Mouse (Mus musculus) spleen, postnatal 36 days (tissue): Measurements from ENCODE around the gene Cideb.

Source experiments
- DNase-seq, 2 experiments: peaks; one replicate each; pipeline ENCODE4 v3.0.0; 2022; ENCODE audit warnings: low spot score in 2 of 2, mixed read lengths in 1 of 2

Gene Cideb

DNA sequence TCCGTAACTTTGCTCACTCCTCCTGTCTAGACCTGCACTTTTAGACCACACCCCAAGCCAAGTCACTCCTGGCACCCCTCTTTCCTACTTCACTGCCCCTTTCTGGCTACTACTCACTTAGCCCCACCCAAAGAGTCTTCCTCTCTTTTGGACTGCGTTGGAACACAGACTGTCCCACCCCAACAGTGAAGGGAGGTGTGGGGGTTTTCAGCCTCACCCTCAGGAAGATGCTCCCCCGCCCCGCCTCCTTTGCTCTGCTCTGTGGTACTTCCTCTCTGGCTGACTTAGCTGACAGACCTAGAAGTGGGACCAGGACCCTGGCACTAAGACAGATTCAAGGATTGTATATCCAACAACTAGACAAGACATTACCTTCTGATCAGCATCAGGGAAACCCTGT, 7.4 kb upstream of the Cideb start, which contains the start of gene Ltb4r1:
Gene Ltb4r1 (plus strand): TSS at position 267 of the 400 bp plus-strand sequence.
- no peak for DNase-seq

DNA sequence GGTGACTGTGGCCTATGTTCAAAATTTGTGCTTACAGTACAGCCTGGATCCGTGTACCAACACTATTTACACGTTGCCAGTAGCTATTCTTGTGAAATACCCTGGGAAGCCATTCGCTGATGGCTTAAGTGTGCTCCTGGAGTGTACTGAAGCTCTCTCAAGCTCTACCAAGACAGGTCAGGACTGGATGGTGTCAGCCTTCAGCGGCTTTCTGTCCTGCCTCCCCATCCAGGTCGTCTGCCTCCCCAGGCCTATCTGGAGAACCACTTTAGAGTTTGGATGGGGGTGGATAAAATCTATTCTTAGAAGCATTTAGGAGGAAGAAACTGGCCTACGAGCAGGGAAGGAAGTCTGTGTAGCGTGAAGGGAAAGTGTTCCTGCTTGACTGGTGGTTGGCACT, 4.9 kb upstream of the Cideb start:
- DNase-seq, result no peak

DNA sequence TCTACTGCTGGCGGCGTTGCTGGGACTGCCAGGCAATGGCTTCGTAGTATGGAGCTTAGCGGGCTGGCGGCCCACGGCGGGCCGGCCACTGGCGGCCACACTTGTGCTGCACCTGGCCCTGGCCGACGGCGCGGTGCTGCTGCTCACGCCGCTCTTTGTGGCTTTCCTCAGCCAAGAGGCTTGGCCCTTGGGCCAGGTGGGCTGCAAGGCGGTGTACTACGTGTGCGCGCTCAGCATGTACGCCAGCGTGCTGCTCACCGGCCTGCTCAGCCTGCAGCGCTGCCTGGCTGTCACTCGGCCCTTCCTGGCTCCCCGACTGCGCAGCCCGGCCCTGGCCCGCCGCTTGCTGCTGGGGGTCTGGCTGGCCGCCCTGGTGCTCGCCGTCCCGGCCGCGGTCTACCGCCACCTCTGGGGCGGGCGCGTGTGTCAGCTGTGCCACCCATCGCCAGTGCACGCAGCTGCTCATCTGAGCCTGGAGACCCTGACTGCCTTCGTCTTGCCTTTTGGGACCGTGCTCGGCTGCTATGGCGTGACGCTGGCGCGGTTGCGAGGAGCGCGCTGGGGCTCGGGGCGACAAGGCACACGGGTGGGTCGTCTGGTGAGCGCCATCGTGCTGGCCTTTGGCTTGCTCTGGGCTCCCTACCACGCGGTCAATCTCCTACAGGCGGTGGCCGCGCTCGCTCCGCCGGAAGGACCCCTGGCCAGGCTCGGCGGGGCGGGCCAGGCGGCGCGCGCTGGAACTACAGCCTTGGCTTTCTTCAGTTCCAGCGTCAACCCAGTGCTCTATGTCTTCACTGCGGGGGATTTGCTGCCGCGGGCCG, 4.0 kb upstream of the Cideb start:
- DNase-seq, result no peak

DNA sequence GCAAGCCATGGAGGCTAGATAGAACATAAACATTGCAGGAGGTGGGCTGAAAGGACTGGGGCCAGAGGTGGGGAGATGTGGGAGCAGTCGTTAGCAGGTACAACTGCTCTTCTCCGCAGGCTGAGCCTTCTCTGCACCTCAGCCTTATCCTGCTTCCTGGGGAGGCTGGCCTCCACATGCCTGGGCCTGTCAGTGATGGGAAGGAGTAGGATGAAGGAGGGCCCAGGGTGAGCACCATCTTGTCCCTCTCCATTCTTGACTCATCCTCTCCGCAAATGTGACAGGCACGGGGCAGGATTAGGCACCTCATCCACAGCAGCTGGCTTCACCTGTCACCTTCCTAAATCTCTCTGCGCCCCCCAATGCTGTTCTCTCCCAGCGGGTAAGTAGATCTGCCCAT, 2.9 kb upstream of the Cideb start, which contains the start of gene Ltb4r2:
Gene Ltb4r2 (plus strand): TSS at position 266 of the 400 bp plus-strand sequence.
- DNase-seq, result no peak

DNA sequence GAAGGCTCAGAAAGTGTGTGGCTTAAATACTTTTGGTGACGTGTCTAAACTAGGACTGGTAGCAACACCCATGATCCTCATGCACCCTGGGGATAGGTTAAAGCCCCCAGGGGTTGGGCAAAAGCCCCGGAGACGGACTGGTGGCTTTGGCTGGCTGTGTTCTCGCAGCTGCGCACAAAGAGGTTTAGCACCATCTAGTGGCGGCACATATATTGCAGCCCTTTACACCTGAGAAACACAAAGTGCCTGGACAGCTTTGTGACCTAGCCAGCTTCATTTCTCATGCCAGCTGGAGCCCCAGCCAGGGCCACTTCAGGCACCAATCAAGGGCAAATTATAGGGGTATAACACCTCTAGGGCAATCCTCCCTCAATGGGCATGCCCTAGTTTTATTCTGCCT, 1.9 kb upstream of the Cideb start:
- peak; percentile 69 to 76 for DNase-seq

DNA sequence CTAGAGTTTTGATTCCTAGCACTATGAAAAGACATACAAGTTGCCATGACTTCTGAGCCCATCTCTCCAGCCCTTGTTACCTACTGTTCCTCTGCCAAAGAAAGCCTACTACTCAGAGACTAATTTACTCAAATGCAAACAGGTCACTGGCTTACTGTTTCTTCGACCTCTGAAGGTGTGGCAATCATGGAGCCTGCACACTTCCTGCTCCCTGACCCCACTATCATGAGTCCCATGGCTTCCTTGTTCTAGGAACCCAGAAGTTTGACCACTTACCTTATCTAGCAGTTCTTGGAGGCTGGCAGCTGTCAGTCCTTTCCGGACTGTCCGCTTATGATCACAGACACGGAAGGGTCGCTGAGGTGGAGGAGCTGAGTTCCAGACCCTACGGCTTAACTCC, 692 bp downstream of the Cideb start:
- DNase-seq, result no peak

DNA sequence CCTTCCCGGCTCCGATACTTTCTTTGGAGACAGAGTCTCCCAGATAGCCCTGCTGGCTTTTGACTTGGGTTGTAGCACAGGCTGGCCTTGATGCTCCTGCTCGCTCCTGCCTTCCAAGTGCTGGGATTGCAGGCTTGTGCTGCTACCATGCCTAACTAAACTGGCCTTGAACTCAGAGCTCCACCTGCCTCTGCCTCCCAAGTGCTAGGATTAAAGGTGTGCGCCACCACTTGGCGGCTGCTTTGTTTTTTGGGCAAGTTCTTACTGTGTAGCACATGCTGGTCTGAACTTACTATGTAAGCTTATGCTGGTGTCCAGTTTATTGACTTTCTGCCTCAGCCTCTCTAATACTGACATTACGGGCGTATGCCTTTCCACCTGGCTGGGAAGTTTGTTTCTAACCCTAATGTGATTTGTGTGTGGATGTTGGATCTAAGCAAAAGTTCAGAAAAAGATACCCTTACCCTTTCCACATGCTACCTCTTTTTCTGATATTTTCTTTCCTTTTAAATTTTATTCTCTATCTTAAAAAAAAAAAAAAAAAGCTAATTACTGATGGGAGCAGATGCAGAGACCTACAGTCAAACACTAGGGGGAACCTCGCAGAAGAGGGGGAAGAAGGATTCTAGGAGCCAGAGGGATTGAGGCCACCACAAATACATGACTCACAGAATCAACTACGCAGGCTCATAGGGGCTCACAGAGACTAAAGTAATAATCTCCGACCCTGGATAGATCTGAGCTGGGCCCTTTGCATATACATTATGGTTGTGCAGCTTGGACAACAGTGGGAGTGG, 11.0 kb downstream of the Cideb start:
- DNase-seq, result no peak

DNA sequence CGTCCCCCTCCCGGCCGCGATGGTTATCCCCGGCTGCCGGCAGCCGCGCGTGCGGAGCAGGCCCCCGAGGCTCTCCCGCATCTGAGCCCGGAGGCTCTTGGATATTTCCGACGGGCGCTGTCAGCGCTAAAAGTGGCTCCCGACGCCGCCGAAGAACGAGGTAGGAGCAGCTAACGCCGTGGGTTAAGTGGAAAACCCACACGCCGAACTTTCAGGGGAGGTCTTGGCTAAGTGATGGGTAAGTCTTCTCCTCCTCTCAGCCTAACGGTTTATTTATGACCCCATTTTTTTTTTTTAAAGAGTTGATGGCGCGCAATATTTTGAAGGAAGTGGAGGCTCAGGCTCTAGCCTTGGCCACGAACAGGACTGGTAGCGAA, 12.4 kb downstream of the Cideb start:
- DNase-seq, result no peak

DNA sequence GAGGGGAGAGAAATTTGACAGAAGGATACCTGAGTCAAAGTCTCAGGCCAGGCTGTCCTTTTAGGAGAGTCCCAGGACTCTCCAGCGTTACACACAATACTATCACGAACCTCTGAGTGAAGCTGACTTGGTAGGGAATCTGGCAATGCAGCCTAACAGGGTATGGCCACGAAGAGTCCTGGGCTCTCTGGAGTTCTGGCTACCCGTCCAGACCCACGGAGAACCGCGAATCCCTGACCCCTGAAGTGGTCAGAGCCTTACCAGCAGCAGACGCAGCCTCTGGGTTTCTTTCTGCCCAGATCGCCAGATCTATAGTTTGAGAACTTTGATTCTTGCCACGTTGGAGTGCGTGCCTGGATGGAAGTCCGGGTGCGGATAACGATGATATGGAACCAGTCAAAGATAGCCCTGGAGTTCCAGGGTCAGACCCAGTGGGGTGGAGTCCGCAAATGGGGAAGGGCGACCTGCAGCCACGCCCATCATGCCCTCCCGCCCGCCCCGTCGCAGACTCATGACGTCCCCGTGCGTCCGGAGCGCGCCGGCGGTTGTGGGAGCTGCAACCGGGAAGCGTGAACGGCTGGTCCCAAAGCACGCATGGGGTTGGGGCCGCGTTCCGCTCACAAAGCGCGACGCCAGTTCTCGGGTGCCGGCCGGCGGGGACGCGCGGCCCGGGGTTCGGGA, 12.9 kb downstream of the Cideb start, which contains the start of the genes Dhrs1 and Nop9:
Gene Dhrs1 (minus strand): TSS at position 511 of the 681 bp plus-strand sequence.
Gene Nop9 (plus strand): TSS at position 514 of the 681 bp plus-strand sequence.
- DNase-seq, result peak; percentile 81 to 84

DNA sequence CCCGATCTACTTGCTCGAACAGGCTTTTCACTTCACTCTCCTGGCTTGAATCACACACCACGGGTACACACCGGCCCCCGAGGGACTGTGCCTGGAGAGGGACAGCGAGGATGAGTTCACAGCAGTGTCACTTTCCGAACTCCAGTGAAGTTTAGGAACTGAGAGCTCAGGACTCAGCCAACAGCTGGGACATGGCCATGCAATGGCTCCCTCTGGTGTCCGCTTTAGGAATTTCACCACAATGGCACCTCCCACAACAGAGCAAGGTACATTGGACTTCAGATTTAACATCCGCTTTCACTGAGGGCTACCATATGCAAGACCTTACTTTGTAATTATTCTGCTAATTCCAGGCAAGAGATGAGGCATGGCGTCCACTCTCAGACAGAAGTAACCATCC, 14.5 kb downstream of the Cideb start:
- DNase-seq, result peak; percentile 82 to 83

DNA sequence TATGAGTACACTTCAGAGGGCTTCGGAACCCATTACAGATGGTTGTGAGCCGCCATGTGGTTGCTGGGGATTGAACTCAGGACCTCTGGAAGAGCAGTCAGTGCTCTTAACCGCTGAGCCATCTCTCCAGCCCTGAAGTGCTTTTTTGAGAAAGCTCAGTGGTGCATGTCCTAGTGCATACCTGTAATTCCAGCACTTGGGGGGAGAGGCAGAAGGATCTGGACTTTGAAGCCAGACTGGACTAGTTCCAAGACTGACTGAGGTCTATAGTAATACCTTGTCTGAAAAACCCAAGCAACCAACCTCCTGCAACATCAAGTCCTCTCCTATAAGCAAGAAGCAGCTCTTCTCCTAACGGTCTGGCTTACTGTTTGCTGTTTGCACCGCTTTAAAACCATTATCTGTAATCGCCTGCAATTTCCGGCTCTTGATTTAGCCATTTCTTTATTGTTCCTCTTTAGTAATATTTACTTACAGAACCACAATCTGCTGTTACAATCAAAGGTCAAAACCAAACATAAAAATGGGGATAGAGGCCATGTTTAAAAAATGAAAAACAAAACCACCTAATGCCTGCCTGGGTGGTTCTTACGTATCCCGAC, 21.1 kb downstream of the Cideb start:
- no peak for DNase-seq

DNA sequence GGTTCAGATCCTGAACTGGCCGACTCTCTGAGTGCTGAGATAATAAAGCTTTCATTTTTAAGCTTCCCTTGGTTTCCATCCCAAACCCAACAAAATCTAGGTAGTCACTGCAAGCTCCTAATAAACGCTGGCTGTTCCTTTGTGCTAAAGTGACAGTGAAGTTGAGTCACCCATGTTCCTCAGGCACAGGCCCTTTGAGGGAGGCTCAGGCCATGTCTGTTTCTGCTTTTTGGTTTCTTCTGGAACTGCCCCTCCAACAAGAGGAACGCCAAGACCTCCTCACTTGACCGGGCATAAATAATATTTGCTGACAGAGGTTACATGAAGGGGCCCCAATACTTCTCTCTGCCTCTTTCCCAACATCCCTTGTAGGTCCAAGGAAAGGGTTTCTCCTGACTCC, 22.5 kb downstream of the Cideb start:
- no peak for DNase-seq

DNA sequence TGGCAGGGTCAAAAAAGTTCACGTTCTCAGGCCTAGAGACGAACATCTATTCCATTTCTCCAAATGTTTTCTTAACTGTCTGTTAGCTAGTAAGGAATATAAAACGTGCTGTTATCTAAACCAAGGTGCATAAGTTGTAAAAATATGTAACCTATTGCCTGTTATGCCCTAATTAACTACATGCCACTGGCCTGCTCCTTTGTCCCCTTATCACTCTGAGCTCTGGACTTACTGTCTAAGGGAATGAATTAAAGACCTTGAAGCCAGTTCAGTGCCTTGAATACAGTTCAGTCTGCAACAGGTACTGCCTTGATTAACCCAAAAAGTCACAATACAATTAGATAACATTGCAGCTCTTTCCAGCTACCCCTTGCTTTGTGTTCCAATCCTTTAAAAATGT, 22.9 kb downstream of the Cideb start:
- DNase-seq, result no peak

DNA sequence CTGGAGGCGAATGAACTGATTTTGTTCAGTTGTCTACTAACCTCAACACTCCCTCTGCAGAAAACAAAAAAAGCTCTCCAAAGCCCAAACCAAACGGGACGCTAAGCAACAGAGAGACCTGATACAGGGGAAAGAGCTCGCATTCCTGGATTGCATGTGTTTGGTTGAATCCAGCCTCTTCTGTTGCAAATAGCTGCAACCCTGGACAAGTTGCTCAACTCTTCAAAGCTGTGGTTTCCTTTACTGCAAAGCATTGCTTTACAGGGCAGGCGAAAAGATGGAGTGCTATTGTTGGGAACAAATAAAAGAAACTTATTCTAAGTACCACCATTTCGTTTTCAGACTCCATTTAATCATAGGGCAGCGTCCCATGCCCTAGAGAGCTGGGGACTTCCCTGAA, 23.4 kb downstream of the Cideb start:
- no peak for DNase-seq

DNA sequence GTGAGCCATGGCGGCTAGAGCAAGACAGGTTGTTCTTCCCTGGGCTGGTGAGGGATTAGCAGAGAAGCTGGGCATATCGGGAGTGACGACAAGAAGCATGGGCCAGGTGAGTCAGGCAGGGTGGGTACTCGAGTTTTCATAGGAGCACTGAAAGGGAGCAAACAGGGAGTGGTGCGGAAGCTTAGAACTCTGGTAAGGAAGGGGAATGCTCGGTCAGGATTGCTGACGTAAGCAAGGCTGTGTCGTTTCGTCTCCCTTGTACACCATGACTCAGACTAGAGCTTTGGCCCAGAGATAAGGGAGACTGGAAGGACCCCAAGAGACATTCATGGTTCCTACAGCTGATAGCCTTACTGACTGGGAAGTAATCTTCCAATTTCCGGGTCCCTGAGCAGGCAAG, 24.4 kb downstream of the Cideb start:
- DNase-seq, result no peak

DNA sequence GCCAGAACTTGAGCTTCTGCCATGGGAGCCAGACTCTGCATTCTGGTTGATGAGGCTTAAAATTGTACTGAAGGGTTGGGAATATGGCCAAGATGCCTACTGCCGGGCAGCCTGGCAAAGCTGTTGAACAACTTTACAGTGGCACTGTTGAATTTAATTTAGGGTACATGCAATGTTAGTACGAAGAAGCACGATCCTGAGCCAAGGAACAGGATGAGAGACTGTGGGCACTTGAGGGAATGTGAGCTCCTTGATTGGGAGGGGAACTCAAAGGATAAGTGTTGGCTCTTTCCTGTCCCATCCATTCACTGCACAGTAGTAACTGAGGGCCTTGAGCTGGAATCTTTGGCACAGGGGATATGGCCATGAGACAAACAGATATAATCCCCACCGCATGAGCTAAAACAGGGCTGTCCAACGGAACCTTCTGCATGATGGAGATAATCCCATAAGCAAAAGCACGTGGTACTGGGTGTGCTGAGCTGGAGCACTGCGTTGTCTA, 27.7 kb downstream of the Cideb start:
- DNase-seq, result no peak

DNA sequence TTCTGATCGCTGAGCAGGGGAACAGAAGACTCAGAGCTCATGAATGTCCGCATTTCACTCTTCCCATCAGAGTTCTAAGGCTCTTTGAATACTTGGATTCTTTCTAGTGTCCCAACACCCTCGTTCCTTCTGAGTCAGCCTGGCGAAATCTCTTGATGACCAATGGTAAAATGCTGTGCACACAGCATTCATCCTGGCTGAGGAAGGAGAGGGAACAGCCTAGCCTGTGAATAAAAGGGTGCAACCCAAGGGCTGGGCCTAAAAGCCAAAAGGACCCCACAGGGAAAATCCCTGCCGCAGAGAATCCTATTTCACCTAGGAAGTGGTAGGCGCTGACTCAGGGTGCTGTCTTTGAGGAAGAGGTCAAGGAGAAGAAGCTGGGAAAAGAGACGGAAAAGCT, 28.1 kb downstream of the Cideb start:
- DNase-seq, result no peak

DNA sequence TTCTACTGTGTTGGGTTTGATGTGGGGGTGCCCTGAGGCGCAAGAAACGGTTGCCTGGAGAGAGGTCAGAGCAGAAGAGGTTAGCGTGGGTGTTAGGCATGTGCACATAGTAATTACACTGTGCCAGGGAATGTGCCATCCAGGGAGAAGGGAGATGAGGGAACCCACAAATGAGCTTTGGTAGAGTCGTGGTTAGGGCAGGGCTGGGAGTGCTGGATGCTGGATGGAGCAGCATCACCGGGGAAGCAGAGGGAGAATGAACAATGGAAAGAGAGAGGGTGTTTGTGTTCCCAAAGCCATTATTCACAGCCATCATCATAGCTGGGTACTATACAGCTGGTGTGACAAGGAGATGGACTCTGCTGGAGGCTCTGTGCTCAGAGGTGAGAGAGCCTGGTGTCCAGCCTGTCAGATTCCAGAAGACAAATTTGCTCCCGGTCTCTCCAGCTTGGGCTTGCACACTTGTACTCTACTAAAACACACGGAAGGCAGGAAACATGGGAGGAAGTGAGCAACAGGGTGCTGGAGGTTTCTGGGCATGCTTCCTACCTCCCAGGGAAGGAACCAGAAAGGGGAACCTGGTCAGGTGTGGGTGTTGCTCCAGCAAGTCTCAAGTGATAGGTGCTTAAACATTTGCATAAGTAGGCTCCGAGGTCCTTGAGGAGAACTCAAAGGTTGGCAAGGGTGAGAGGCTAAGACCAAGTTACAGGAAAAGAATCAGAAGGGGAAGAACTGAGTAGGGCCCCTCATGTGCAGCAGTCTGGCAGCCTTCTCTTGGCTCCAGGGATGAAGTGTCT, 30.2 kb downstream of the Cideb start:
- peak in 1 of 2 experiments; percentile 18 for DNase-seq

DNA sequence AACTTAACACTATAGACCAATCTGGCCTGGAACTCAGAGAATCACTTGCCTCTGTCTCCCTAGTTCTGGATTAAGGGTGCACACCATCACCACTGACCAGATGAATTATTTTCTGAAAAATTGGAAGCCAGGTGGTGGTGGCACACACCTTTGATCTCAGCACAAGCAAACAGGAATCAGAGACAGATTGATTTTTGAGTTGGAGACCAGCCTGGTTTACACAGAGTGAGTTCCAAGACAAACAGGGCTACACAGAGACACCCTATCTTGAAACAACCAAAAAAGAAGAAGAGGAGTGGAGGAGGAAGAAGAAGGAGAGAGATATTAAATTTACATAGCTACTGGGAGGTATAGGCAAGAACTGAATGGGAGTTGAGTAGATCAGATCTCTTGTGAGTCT, 32.0 kb downstream of the Cideb start:
- no peak for DNase-seq

DNA sequence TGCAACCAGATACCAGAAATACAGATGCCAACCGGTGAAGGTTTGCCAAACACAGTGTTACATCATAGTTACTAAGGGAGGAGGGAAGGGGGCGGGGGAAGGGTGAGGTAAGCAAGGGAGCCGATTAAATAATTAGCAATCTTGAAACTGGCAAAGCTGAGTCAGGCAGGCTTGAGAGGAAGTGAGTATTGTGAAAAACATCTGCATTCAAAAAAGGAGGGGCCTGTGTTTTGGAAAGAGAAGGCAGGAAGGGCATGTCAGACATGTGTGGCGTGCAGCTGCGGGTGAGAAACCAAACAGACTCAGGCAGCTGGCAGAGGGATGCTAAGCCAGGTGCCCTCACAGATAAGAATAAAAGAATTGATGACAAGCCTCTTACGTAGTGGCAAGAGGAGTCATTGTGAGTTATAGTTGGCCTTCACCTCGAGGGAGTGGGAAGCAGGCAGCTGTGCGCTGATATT, 33.8 kb downstream of the Cideb start:
- peak; percentile 80 to 86 for DNase-seq

DNA sequence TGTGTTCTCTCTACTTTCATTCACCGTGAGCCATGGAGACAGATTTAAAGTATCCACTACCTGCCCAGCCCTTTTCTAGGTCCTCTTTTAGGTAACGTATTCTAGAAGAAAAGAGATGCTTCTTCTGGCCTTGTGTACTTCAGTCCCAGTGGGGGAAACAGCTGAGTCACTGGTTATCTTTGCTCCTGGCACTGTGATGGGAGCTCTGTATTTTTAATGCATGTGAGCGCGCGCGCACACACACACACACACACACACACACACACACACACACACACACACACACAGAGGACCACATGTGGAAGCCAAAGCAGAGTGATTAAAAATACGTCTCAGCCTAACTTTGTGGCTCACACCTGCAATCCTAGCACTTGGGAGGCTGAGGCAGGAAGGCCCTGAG, 34.8 kb downstream of the Cideb start:
- DNase-seq, result no peak
